Comparison of ENCODE assay signal across 9 mouse cellular contexts in genomic region chr2:92296402-92296801, GRCm38 (mm10).
A peak's percentile ranks its signal among the peaks of the same experiment; 100 is the strongest.
DNase-seq lines count a peak whose midpoint lies in the region; ATAC-seq and TF ChIP-seq lines count a peak whose summit lies in the region.
"Had no signal": no experiment of that assay in that cellular context is flagged by ENCODE, and none has a peak within 500 bp of the region (broad histone marks: within the 10 kb centered on the region; RNA-seq: fewer than 3 reads in every experiment).

No protein-coding gene starts in this region.

- H3K4me1 ChIP-seq in liver, embryonic 14.5 days (replicated peaks; ENCODE audit: control insufficient read depth in 2 of 2, insufficient read depth in 2 of 2, low read length in 1 of 2): no peaks in the 10 kb centered on the region

- no peak overlapping the region for H3K4me3 ChIP-seq in liver, embryonic 14.5 days (ENCODE audit: insufficient read depth in 1 of 2, low read depth in 2 of 2, low read length in 2 of 2)
- H3K4me3 ChIP-seq: limb, embryonic 12.5 days had no signal

- no peak overlapping the region for H3K27ac ChIP-seq in liver, embryonic 14.5 days
- H3K27ac ChIP-seq: limb, embryonic 12.5 days had no signal

- TF ChIP-seq EP300 in liver, embryonic 14.5 days (IDR thresholded peaks at IDR 0.05; ENCODE audit: low read depth): no peak

- ATAC-seq in liver, embryonic 14.5 days (ENCODE audit: insufficient read depth): no peak

- 2% methylated on average over 6 of the region's 6 CpGs for WGBS in liver, embryonic 14.5 days (ENCODE audit: insufficient replicate concordance)

- DNase-seq in B cell, adult 2 months: peak; percentile 80 to 81
- DNase-seq in WW6 (ENCODE audit: low read depth, low spot score): peak; percentile 47
- peak; percentile 81 to 84 for DNase-seq in cerebellum, postnatal 36 days
- DNase-seq in gastrocnemius, postnatal 25 days: peak; percentile 53
- DNase-seq in kidney, postnatal 10 days: peak; percentile 91
- peak; percentile 50 to 63 (median 59) for DNase-seq in liver, embryonic 14.5 days (ENCODE audit: low read depth in 3 of 3, low spot score in 3 of 3)
- DNase-seq in ovary, postnatal 14 days (ENCODE audit: low spot score): peak; percentile 73
- peak; percentile 45 to 76 for DNase-seq in thymus, postnatal 10 days (ENCODE audit: low spot score in 2 of 2)

- H3K27me3 ChIP-seq in liver, embryonic 14.5 days (ENCODE audit: control insufficient read depth, insufficient read depth, low read length): no peaks in the 10 kb centered on the region
- H3K27me3 ChIP-seq: limb, embryonic 12.5 days had no signal

- H3K9me3 ChIP-seq in liver, embryonic 14.5 days (ENCODE audit: control insufficient read depth, low read length): no peaks in the 10 kb centered on the region
- H3K9me3 ChIP-seq: limb, embryonic 12.5 days had no signal

- TF ChIP-seq CTCF in liver, embryonic 14.5 days (IDR thresholded peaks at IDR 0.05; ENCODE audit: low read depth): peak; percentile 66

- no peak overlapping the region for H3K9ac ChIP-seq in liver, embryonic 14.5 days (replicated peaks)
- H3K9ac ChIP-seq: limb, embryonic 12.5 days had no signal

- H3K36me3 ChIP-seq in liver, embryonic 14.5 days (replicated peaks; ENCODE audit: control insufficient read depth, insufficient read depth, low read depth): no peaks in the 10 kb centered on the region

- H3K4me2 ChIP-seq in liver, embryonic 14.5 days (ENCODE audit: low read depth): no peak overlapping the region
- H3K4me2 ChIP-seq: limb, embryonic 12.5 days had no signal
